8 mouse cellular contexts compared by ENCODE assay signal in genomic region chr1:111660099-111660670, GRCm38 (mm10).
DNase-seq lines count a peak whose midpoint lies in the region; ATAC-seq lines count a peak whose summit lies in the region.

No protein-coding gene starts in this region.

- no peaks in the 10 kb centered on the region for H3K4me1 ChIP-seq in midbrain, embryonic 11.5 days (ENCODE audit: control insufficient read depth, insufficient read depth, low read length)
- no peaks in the 10 kb centered on the region for H3K4me1 ChIP-seq in midbrain, embryonic 10.5 days

- H3K36me3 ChIP-seq in midbrain, embryonic 11.5 days (ENCODE audit: control insufficient read depth, insufficient read depth, low read length) = no peaks in the 10 kb centered on the region
- H3K36me3 ChIP-seq in midbrain, embryonic 10.5 days = no peaks in the 10 kb centered on the region

- H3K9ac ChIP-seq in midbrain, embryonic 11.5 days (ENCODE audit: low read length) = no peak overlapping the region

- DNase-seq in heart, adult 8-10 months (ENCODE audit: low spot score) = peak; percentile 2
- DNase-seq in heart, adult 9 months (ENCODE audit: low spot score in 2 of 2) = no peak
- peak; percentile 89 for DNase-seq in midbrain, embryonic 11.5 days (ENCODE audit: low spot score, missing footprints)
- DNase-seq in midbrain, embryonic 10.5 days (ENCODE audit: low spot score) = no peak
- DNase-seq in cerebellum, postnatal 14 days = peak; percentile 68 to 69
- DNase-seq in left cerebral cortex, adult 9 months (ENCODE audit: low spot score in 2 of 2) = peak; percentile 2 to 49
- no peak for DNase-seq in urinary bladder, postnatal 14 days (ENCODE audit: low spot score)
- no peak for DNase-seq in ovary, adult 18-20 months (ENCODE audit: low spot score)

- H3K9me3 ChIP-seq in midbrain, embryonic 11.5 days (ENCODE audit: control insufficient read depth, low read length) = no peaks in the 10 kb centered on the region
- H3K9me3 ChIP-seq in midbrain, embryonic 10.5 days (replicated peaks) = no peaks in the 10 kb centered on the region

- peak; percentile 70; the same call in 1 of the 2 replicates for ATAC-seq in midbrain, embryonic 11.5 days (ENCODE audit: low FRiP score)

- no peak overlapping the region for H3K27ac ChIP-seq in midbrain, embryonic 11.5 days (ENCODE audit: low read depth, low read length)
- H3K27ac ChIP-seq in midbrain, embryonic 10.5 days (replicated peaks) = no peak overlapping the region

- 4% methylated on average over 2 of the region's 2 CpGs for WGBS in midbrain, embryonic 11.5 days
- WGBS in midbrain, embryonic 10.5 days = 6% methylated on average over 2 of the region's 2 CpGs

- no peak overlapping the region for H3K4me2 ChIP-seq in midbrain, embryonic 11.5 days

- no peak overlapping the region for H3K4me3 ChIP-seq in midbrain, embryonic 11.5 days (ENCODE audit: low read depth, low read length)
- no peak overlapping the region for H3K4me3 ChIP-seq in midbrain, embryonic 10.5 days

- H3K27me3 ChIP-seq in midbrain, embryonic 11.5 days (ENCODE audit: control insufficient read depth, insufficient read depth, low read length) = no peaks in the 10 kb centered on the region
- no peaks in the 10 kb centered on the region for H3K27me3 ChIP-seq in midbrain, embryonic 10.5 days (ENCODE audit: low read depth, poor library complexity, severe bottlenecking)

Comparison
In these comparisons a context has a peak if more than half of its experiments do, and no peak if none do; other contexts are left out.
1. DNase-seq: peak in heart, adult 8-10 months (single experiment), midbrain, embryonic 11.5 days (single experiment), cerebellum, postnatal 14 days (2 of 2) and left cerebral cortex, adult 9 months (2 of 2); none in heart, adult 9 months (0 of 2), midbrain, embryonic 10.5 days (single experiment), urinary bladder, postnatal 14 days (single experiment) and ovary, adult 18-20 months (single experiment).